Mouse (Mus musculus) bone marrow macrophage, adult 2 months (primary cell): ENCODE measurements around the gene Tenm3.

Experiments used
- CTCF ChIP-seq: IDR thresholded peaks from 2 replicates; pipeline ENCODE4 v1.5.1; 2012; ENCODE audit warnings: low read depth, mild to moderate bottlenecking, low read length, moderate library complexity
- POLR2A ChIP-seq: IDR thresholded peaks from 2 replicates; pipeline ENCODE4 v1.6.1; 2012; ENCODE audit warnings: mild to moderate bottlenecking, low read depth, low read length, borderline replicate concordance

DNA sequence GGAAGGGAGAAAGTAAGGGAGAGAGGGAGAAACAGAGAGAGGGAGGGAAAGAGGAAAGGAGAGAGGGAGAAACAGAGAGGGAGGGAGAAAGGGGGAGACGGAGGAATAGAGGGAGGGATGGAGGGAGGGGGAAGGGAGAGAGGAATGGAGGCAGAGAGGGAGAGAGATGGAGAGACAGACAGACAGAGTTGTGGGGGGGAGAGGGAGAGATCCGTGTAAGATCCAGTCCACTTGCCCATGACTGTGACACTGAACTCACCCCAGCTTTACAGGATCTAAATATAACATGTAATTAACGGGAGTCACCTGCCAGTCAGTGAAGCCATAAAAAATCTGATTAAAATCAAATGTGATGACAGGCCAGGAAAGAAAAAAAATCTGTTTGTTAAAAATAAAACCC lies 172.9 kb downstream of the Tenm3 start:
- TF ChIP-seq CTCF = no peak
- TF ChIP-seq POLR2A = no peak
